Mouse (Mus musculus): ENCODE results near the gene Ppfibp1. TPM values are rescaled to one million over a fixed set of nuclear protein-coding genes. Genes with fewer than 3 reads are reported as not detected.
A peak's percentile ranks its signal among the peaks of the same experiment; 100 is the strongest.

Gene Ppfibp1
- polyA plus RNA-seq, 1 experiment from 2014 or later, result 40.9 TPM

DNA sequence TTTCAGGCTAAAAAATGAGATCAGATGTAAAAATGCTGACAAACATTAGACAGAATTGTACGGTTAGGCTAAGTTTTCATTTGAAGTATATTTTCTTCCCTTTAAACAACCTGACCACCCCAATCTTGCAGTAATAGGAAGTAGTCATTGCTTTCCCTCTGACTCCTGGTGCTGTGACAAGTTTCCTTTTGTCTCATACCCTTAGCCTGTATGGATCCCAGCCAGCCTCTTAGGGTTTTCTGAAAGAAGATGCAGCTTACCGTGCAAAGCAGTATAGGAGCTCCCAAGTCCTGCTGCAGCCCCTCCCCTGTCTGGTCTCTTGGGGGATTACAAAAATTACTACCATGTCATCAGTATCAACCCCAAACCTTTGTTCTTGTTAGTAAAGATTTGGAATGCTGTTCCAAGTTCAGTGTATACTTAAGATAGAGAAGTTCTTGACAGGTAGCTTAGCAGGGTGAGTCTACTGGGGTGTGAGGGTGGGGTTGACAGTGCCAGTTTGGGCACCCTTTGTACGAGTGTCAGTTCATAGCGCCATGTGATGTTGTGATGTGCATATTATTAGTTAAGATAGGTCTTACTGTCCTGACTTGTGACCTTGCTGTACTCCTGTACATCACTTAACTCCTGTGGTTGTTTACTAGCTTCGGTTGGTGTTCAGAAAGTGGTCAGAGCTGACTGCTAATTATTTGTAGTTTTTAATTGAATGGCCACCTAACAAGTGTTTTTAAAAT, 18.9 kb downstream of the Ppfibp1 start:
- no peak overlapping the region for H3K27ac ChIP-seq
- H3K4me1 ChIP-seq, result peaks cover 6% of the 10 kb centered on the region; the same call in 1 of the 2 replicates
- H3K36me3 ChIP-seq, result no peaks in the 10 kb centered on the region
- H3K4me2 ChIP-seq, result no peak overlapping the region
- WGBS, result 66% methylated on average over 5 of the region's 5 CpGs
- no peak for ATAC-seq (ENCODE audit: insufficient read depth, low FRiP score, low read depth)
- H3K27me3 ChIP-seq (replicated peaks), result no peaks in the 10 kb centered on the region
- no peak overlapping the region for H3K4me3 ChIP-seq (replicated peaks)
- no peak overlapping the region for H3K9ac ChIP-seq
- H3K9me3 ChIP-seq, result no peaks in the 10 kb centered on the region

DNA sequence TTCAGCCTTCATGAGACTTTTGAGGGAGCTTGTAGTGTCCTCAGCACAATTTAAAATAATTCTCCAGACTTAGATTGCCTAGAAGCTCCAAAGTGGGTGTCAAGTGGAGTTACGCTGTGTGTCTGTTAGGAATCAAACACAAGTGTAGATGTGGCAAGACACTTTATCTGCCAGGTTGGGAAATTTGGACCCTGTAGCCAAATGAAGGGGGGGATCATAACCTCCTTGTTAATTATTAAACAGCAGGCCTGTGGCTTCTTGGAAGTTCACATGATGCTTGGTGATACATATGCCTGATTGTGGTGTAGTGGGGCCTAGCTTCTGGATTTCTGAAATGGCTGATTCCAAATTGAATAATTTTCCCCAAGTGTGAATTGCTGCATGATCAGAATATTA, 19.5 kb downstream of the Ppfibp1 start:
- no peak overlapping the region for H3K4me2 ChIP-seq
- H3K9ac ChIP-seq, result no peak overlapping the region
- WGBS, result 86% methylated on average over 1 of the region's 1 CpGs
- no peaks in the 10 kb centered on the region for H3K27me3 ChIP-seq (replicated peaks)
- no peaks in the 10 kb centered on the region for H3K36me3 ChIP-seq
- no peak overlapping the region for H3K27ac ChIP-seq
- H3K4me3 ChIP-seq (replicated peaks), result no peak overlapping the region
- no peaks in the 10 kb centered on the region for H3K9me3 ChIP-seq
- peaks cover 6% of the 10 kb centered on the region; the same call in 1 of the 2 replicates for H3K4me1 ChIP-seq
- no peak for ATAC-seq (ENCODE audit: insufficient read depth, low FRiP score, low read depth)

DNA sequence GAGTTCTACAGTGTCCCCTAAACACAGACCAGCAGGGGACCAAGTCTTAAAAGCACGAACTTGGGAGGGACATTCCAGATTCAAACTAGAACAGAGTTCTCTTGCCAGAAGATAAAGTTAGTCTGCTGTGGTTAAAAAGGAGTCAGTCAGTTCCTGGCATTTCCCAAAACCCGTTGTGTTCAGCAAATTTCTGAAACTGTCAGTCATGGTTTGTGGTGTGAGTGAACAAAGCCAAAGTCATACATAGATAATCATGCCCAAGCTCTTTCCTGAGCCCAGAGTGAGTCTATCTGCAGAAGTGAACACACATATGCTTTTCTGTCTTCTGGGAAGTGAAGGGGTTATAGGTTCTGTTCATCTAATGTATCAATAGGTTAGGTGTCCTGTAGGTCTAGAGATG, 20.5 kb downstream of the Ppfibp1 start:
- 62% methylated on average over 2 of the region's 2 CpGs for WGBS
- no peak for ATAC-seq (ENCODE audit: insufficient read depth, low FRiP score, low read depth)

DNA sequence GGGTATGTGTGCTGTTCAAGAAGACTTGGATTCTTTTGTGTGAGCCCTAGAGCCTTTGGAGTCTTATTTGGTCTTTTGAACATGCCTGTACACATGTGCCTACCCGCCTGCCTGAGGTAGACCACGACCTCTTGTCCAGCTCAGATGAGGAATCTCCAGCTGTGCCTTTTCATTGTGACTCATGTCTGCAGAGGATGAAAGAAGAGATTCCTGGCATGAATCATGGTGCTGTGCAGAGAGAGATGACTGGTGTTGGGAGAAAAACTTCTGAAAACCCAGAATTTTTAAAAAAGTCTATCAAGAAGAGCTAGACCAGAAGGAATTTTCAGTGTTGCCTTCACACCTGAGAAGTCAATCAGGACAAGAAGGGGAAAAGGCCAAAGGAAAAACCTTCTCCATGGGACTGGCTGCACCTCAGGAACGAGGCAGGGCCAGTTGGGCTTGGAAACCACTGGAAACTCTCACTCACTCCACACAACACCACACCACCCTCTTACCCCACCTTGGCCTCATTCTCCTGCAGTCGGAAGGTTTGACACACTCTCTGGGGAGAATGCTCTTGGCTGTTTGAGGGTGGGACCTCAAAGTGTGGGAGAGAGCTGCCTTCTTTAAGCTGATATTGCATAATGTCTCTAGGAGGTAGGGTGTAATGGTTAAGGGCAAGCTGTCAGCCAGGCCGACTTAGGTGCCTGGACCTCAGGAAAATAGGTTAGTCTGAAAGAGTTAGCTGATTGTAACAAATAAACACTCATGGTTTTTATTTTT, 21.6 kb downstream of the Ppfibp1 start:
- peaks cover 13% of the 10 kb centered on the region for H3K4me1 ChIP-seq

More for the DNA sequence above, 20.5 kb downstream of the Ppfibp1 start:
- Histone ChIP-seq H3K9ac (no peak overlapping the region), H3K27ac (no peak overlapping the region), H3K36me3 (no peaks in the 10 kb centered on the region), H3K27me3 (replicated peaks) (no peaks in the 10 kb centered on the region), H3K4me3 (replicated peaks) (no peak overlapping the region), H3K4me1 (peaks cover 13% of the 10 kb centered on the region), H3K4me2 (no peak overlapping the region), H3K9me3 (no peaks in the 10 kb centered on the region)

DNA sequence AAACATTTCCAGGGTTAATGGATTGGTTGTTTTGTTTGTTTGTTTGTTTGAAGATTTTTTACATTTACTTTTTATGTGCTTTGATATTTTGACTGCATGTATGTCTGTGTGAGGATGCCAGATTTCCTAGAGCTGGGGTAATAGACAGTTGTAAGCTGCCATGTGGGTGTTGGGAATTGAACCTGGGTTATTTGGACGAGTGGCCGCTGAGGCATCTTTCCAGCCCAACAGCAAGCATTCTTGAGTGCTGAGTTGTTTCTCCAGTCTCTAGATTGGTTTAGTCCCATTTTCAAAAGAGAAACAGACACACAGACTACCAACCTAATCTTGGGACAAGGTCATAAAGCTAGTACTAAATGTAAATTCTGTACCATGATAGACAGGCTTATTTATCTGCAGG, 22.5 kb downstream of the Ppfibp1 start:
- Histone ChIP-seq H3K4me2 (no peak overlapping the region), H3K9ac (no peak overlapping the region), H3K36me3 (no peaks in the 10 kb centered on the region), H3K4me3 (replicated peaks) (no peak overlapping the region), H3K4me1 (peaks cover 13% of the 10 kb centered on the region), H3K9me3 (no peaks in the 10 kb centered on the region), H3K27me3 (replicated peaks) (no peaks in the 10 kb centered on the region), H3K27ac (no peak overlapping the region)
- ATAC-seq (ENCODE audit: insufficient read depth, low FRiP score, low read depth), result no peak
- WGBS, result 81% methylated on average over 2 of the region's 2 CpGs

More for the DNA sequence above, 21.6 kb downstream of the Ppfibp1 start:
- Histone ChIP-seq H3K36me3 (no peaks in the 10 kb centered on the region), H3K4me2 (no peak overlapping the region), H3K9ac (no peak overlapping the region), H3K27ac (no peak overlapping the region), H3K9me3 (no peaks in the 10 kb centered on the region), H3K4me3 (replicated peaks) (no peak overlapping the region), H3K27me3 (replicated peaks) (no peaks in the 10 kb centered on the region)
- WGBS, result 64% methylated on average over 5 of the region's 5 CpGs
- no peak for ATAC-seq (ENCODE audit: insufficient read depth, low FRiP score, low read depth)

DNA sequence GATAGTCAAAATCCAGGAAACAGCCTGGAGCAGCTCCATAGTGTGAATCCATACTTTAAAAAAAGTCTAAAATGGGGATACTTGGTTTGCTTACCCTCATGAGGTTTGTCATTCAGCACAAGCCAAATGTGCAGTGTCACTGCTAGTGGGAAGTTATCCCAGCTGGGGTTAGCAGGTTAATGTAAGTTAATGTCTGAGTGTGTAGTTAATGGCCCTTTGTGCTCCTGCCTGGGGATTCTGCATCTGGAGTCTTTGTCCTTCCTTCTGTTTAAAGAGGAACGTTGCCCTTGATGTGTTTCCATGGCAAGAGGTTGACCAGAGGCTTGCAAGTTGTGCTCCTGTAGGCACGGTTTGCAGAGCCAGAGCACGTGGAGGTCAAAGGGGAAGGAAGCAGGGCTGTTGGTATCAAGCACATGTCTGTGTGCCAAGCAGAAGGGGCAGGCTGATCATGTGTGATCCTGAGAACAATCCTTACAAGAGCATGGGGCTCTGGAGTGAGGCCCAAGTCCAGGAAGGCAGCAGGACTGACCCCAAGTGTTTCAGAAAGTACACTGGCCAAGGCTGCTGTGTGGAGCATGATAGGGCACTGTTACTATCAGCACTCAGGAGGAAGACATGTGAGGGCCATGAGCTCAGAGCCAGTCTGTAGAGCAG, 24.7 kb downstream of the Ppfibp1 start:
- H3K9me3 ChIP-seq, result no peaks in the 10 kb centered on the region
- peak overlapping the region; percentile 77 for H3K27ac ChIP-seq
- 5% methylated on average over 3 of the region's 3 CpGs for WGBS
- H3K36me3 ChIP-seq, result no peaks in the 10 kb centered on the region
- H3K4me1 ChIP-seq, result peaks cover 13% of the 10 kb centered on the region
- H3K27me3 ChIP-seq (replicated peaks), result no peaks in the 10 kb centered on the region
- H3K4me2 ChIP-seq, result no peak overlapping the region; the same call in 1 of the 2 replicates
- H3K9ac ChIP-seq, result no peak overlapping the region
- ATAC-seq (ENCODE audit: insufficient read depth, low FRiP score, low read depth), result peak; percentile 23
- no peak overlapping the region for H3K4me3 ChIP-seq (replicated peaks)

DNA sequence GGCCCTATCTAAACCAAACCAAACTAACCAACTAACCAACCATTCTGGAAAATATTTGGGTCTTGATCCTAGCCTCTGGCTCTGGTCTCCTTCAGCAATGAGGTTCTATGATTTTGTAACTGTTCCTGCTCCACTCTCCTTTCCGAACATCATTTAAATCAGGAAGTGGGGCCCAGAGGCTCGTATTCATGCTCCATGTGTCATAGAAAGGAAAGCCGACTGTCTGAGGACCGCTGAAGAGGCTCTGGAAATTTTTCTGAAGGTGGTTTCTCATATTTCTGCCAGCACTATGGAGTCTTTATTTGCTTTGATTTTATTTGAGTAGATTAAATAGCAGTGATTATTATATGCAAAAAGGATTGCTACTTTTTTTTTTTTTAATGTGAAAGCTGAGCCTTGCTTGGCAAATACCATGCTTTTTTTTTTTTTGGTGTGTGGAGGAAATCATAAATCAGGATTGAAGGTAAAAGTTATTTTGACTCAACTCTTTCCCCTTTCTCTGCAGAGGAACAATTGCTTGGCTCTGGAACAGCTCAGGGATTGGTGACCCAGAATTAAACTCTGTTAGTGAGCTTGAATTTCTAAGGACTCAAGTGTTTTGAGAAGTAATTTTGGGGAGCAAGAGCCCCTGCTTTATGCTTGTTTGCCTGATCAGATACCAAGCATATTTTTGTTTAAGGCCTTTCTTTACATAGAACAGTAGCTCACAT, 25.4 kb downstream of the Ppfibp1 start:
- Histone ChIP-seq H3K9me3 (no peaks in the 10 kb centered on the region), H3K9ac (no peak overlapping the region), H3K4me2 (no peak overlapping the region; the same call in 1 of the 2 replicates), H3K27me3 (replicated peaks) (no peaks in the 10 kb centered on the region), H3K4me1 (peaks cover 13% of the 10 kb centered on the region), H3K27ac (peak overlapping the region; percentile 77), H3K4me3 (replicated peaks) (no peak overlapping the region), H3K36me3 (0 out of 2 replicates have a peak, but pooled peaks cover 3% of the 10 kb centered on the region)
- WGBS, result 24% methylated on average over 4 of the region's 4 CpGs
- no peak for ATAC-seq (ENCODE audit: insufficient read depth, low FRiP score, low read depth)

DNA sequence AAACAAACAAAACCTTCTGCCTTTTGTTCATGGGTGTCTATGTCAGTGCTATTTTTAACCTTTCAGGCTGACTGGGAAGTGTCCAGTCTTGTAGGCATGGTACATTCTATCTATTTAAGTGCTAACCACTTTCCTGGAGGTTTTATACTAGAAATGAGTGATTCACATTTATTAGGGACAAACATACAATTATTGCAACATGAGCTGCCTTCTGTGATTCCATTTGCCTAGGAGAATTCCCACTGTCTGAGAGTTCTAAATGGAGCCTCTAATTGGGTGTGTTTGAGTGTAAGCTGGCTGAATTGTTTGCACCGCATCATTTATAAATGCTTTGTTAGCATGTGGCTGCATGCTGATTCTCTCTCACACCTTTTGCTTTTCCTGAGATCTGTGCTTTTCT, 27.5 kb downstream of the Ppfibp1 start:
- no peaks in the 10 kb centered on the region for H3K9me3 ChIP-seq
- H3K36me3 ChIP-seq, result 0 out of 2 replicates have a peak, but pooled peaks cover 3% of the 10 kb centered on the region
- no peaks in the 10 kb centered on the region for H3K27me3 ChIP-seq (replicated peaks)
- no peak for ATAC-seq (ENCODE audit: insufficient read depth, low FRiP score, low read depth)
- no peak overlapping the region for H3K27ac ChIP-seq
- H3K4me1 ChIP-seq, result peaks cover 13% of the 10 kb centered on the region
- H3K9ac ChIP-seq, result no peak overlapping the region
- no peak overlapping the region for H3K4me2 ChIP-seq
- WGBS, result 91% methylated on average over 1 of the region's 1 CpGs
- no peak overlapping the region for H3K4me3 ChIP-seq (replicated peaks)

DNA sequence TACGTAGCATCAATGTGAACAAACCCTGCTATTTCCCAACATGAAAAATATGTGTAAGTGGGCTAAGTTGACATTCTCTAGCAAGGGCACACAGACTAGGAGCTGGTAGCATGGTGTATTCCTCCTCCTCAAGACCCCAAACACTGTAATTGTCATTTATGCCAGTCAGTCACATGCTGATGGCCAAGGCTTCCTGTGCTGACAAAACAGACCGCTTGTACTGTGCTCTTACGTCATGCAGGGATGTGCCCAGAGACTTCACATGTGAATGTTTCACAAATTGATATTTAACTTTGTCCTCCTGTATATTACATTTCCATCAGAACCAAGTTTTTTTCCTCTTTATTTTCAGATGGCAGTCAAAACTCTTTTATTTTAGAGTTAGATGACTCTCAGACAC, 29.1 kb downstream of the Ppfibp1 start:
- Histone ChIP-seq H3K9ac (no peak overlapping the region), H3K27me3 (replicated peaks) (no peaks in the 10 kb centered on the region), H3K27ac (no peak overlapping the region), H3K36me3 (0 out of 2 replicates have a peak, but pooled peaks cover 3% of the 10 kb centered on the region), H3K9me3 (no peaks in the 10 kb centered on the region), H3K4me1 (peaks cover 7% of the 10 kb centered on the region), H3K4me2 (no peak overlapping the region), H3K4me3 (replicated peaks) (no peak overlapping the region)
- WGBS, result 85% methylated on average over 3 of the region's 3 CpGs
- ATAC-seq (ENCODE audit: insufficient read depth, low FRiP score, low read depth), result no peak

DNA sequence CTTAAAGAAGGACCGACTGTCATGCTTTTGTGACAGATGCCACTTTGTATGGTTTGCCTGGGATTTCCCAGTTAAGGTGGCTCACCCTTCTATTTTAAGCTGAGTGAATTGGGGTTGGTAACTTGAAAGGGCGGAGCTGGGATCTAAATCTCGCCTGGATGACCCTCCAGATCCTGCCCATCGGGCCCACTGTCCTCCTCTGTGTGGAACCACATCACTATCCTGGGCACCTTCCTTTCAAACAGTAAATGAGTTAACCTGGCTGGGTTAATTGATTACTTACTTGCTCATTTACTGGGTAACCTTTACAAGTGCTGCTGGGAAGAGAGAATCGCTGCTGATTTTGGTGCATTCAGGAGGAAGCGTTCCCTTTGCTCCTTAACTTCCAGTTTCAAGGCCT, 30.1 kb downstream of the Ppfibp1 start:
- Histone ChIP-seq H3K27ac (no peak overlapping the region), H3K4me3 (replicated peaks) (no peak overlapping the region), H3K27me3 (replicated peaks) (no peaks in the 10 kb centered on the region), H3K9ac (no peak overlapping the region), H3K4me2 (no peak overlapping the region), H3K36me3 (0 out of 2 replicates have a peak, but pooled peaks cover 3% of the 10 kb centered on the region), H3K4me1 (peaks cover 3% of the 10 kb centered on the region), H3K9me3 (no peaks in the 10 kb centered on the region)
- 87% methylated on average over 6 of the region's 6 CpGs for WGBS
- no peak for ATAC-seq (ENCODE audit: insufficient read depth, low FRiP score, low read depth)

DNA sequence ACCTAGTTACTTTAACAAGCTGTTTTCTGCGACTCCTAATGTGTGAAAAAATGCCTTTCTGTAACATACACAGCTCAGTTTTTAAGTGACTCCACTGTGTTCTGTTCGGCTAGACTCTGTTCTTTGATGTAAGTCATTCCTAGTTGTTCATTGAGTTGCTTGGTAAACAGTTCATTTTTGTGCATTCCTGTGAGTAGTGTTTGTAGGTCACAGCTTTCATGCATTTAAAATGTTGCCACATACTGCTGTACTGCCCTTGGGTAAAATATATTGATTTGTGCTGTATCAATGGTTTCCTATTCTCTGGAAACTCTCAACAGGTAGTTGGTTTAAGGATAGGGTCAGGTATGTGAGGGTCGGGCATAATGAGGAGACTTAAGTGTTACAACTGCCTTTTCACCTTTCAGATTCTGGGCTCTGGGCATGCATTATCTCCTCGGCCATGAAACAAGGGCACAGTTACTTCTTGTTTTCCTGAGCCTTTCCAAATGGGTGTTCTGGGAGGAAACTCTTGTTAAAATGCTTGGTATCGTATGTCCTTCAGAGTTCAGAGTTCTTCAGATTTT, 38.2 kb downstream of the Ppfibp1 start:
- Histone ChIP-seq H3K4me2 (no peak overlapping the region), H3K27me3 (replicated peaks) (no peaks in the 10 kb centered on the region), H3K9ac (no peak overlapping the region), H3K9me3 (no peaks in the 10 kb centered on the region), H3K4me1 (0 out of 2 replicates have a peak, but pooled peaks cover 5% of the 10 kb centered on the region), H3K4me3 (replicated peaks) (no peak overlapping the region), H3K27ac (no peak overlapping the region), H3K36me3 (no peaks in the 10 kb centered on the region)
- ATAC-seq (ENCODE audit: insufficient read depth, low FRiP score, low read depth), result no peak
- 63% methylated on average over 5 of the region's 5 CpGs for WGBS
